Mouse (Mus musculus) ES-E14 (cell line): Measurements from ENCODE around the gene Higd1c.

Experiments used
- CHD2 ChIP-seq: IDR thresholded peaks from 2 replicates; pipeline ENCODE4 v1.6.1; 2014; ENCODE audit warnings: mild to moderate bottlenecking, low read depth, low read length, inconsistent platforms
- HCFC1 ChIP-seq: IDR thresholded peaks from 2 replicates; pipeline ENCODE4 v1.6.1; 2012; ENCODE audit warnings: low read length, inconsistent platforms, borderline replicate concordance; ENCODE audit not compliant: insufficient read depth
- MAFK ChIP-seq: IDR thresholded peaks from 2 replicates; pipeline ENCODE4 v1.6.1; 2014; ENCODE audit warnings: mild to moderate bottlenecking, low read depth, low read length, inconsistent platforms; ENCODE audit not compliant: insufficient read depth
- ZC3H11A ChIP-seq: IDR thresholded peaks from 2 replicates; pipeline ENCODE4 v1.6.1; 2012; ENCODE audit warnings: low read depth, mild to moderate bottlenecking, inconsistent platforms, low read length, borderline replicate concordance
- ZNF384 ChIP-seq: IDR thresholded peaks from 2 replicates; pipeline ENCODE4 v1.6.1; 2012; ENCODE audit warnings: low read depth, low read length, inconsistent platforms

DNA sequence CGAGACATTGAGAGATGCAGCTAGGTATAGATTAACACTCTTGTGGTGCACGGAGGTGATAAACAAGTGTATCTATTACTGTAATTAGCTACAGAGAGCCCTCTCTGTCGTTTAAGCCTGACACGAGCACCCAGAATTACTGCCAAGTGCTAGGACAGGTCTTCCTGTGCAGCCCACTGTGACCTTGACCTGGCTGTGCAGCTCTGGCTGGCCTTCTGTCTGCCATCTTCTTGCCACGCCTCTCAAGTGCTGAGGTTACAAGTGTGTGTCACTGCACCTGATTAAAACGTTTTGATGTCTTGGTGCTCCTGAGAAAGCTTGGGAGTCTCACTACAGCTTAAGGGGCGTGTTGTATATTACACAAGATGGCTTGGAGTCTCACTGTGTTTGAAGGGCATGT lies 26.7 kb downstream of the Higd1c start:
- TF ChIP-seq MAFK (no peak), ZNF384 (no peak), ZC3H11A (no peak), HCFC1 (no peak), CHD2 (no peak)
